Mouse (Mus musculus) midbrain, embryonic 14.5 days (tissue): ENCODE data around the gene Cyp4f14. TPM values are rescaled to one million over a fixed set of nuclear protein-coding genes. Genes with fewer than 3 reads are reported as not detected.

Experiments used
- ATAC-seq: fragments of 200-750 bp; cut with Nextera tagmentation; 2 replicates; pipeline ENCODE4 v1.8.0; 2017; ENCODE audit warnings: moderate number of reproducible peaks, moderate library complexity; ENCODE audit not compliant: low FRiP score, low TSS enrichment
- DNase-seq: peaks from one replicate; pipeline ENCODE4 v3.0.0-alpha.2; 2015
- H3K27ac ChIP-seq: fragments of 300-500 bp; sonication (generic); replicated peaks from 2 replicates; pipeline ENCODE4 v1.5.1; 2014; ENCODE audit warnings: mild to moderate bottlenecking, low read depth, low read length, moderate library complexity
- H3K27me3 ChIP-seq: fragments of 300-500 bp; sonication (generic); 2 replicates; pipeline ENCODE4 v1.6.1; 2014; ENCODE audit warnings: low read length, control low read depth, mixed read lengths; ENCODE audit not compliant: control insufficient read depth, insufficient read depth
- H3K36me3 ChIP-seq: fragments of 300-500 bp; sonication (generic); 2 replicates; pipeline ENCODE4 v1.6.1; 2014; ENCODE audit warnings: low read length, control low read depth; ENCODE audit not compliant: control insufficient read depth, insufficient read depth
- H3K4me1 ChIP-seq: fragments of 300-500 bp; sonication (generic); 2 replicates; pipeline ENCODE4 v1.6.1; 2014; ENCODE audit warnings: mild to moderate bottlenecking, antibody characterized with exemption, low read length, control low read depth; ENCODE audit not compliant: control insufficient read depth, insufficient read depth
- H3K4me2 ChIP-seq: fragments of 300-500 bp; sonication (generic); 2 replicates; pipeline ENCODE4 v1.6.1; 2014; ENCODE audit warnings: mild to moderate bottlenecking, low read length, moderate library complexity
- H3K4me3 ChIP-seq: fragments of 300-500 bp; sonication (generic); replicated peaks from 2 replicates; pipeline ENCODE4 v1.5.1; 2014; ENCODE audit warnings: low read depth, low read length
- H3K9ac ChIP-seq: fragments of 300-500 bp; sonication (generic); replicated peaks from 2 replicates; pipeline ENCODE4 v1.6.1; 2014; ENCODE audit warnings: mild to moderate bottlenecking, low read length, moderate library complexity
- H3K9me3 ChIP-seq: fragments of 300-500 bp; sonication (generic); 2 replicates; pipeline ENCODE4 v1.6.1; 2016; ENCODE audit warnings: low read length, control low read depth, mixed read lengths; ENCODE audit not compliant: control insufficient read depth
- WGBS: fragments of 180-500 bp; shearing (Covaris S2); extraction: QIAGEN DNeasy Blood & Tissue Kit; methylation state at CpG from one replicate; pipeline ENCODE4 v1.1.7; 2014; 5-methylcytosine and 5-hydroxymethylcytosine counted together
- polyA plus RNA-seq: library from polyadenylated mRNA; unstranded; fragments of >200 nt; fragmentation: Nextera tagmentation; extraction: Ambion mirVana; gene quantifications from 2 replicates; pipeline ENCODE4 v1.2.1, GENCODE M21; 2014

The Cyp4f14 gene
- polyA plus RNA-seq, 1 experiment from 2014 or later: not detected

DNA sequence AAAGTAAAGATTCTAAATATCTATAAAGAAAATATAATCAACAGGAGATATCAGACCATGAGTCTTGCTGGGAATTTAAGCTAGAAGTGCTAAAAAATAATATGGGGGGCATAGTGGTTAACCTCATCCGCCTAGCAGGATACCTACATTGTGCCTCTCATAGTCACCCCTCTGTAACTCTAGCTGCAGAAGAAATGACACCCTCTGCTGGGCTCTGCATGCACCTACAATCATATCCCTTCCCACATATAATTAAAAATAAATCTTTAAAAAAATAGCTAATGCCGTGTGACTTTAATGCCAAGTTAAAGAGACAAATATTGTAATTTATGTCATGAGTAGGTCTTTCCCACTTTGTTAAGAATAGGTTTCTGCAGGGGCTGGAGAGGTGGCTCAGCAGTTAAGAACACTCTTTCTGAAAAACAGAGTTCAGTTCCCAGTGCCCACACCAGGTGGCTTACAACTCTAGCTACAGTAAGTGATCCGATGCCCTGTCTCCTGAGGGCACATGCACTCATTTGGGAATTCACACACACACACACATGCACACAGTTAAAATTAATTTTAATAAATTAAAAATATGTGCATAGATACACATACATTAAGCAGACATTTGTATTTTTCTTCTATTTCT lies 27.4 kb upstream of the Cyp4f14 start:
- H3K4me3 ChIP-seq: no peak overlapping the region
- H3K9ac ChIP-seq: no peak overlapping the region
- H3K36me3 ChIP-seq: no peaks in the 10 kb centered on the region
- ATAC-seq: no peak
- no peaks in the 10 kb centered on the region for H3K9me3 ChIP-seq
- no peak overlapping the region for H3K4me2 ChIP-seq
- H3K27ac ChIP-seq: no peak overlapping the region
- DNase-seq: no peak
- WGBS: 70% methylated on average over 3 of the region's 3 CpGs
- no peaks in the 10 kb centered on the region for H3K27me3 ChIP-seq
- H3K4me1 ChIP-seq: no peaks in the 10 kb centered on the region

DNA sequence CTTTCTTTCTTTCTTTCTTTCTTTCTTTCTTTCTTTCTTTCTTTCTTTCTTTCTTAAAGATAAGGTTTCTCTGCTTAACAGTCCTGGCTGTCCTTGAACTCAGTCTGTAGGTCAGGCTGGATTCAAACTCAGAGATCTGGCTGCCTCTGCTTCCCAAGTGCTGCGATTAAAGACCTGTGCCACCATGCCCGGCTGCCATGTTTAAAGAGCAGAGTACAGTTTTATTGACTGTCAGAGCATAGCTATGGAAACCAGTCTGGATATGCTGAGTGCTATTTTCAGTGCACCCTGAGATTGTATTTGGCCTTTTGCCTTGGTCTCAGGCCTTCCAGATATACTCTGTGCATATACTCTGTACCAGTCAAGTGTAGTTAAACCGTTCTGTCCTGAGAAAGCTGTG lies 26.5 kb upstream of the Cyp4f14 start:
- H3K9me3 ChIP-seq: no peaks in the 10 kb centered on the region
- no peak overlapping the region for H3K4me3 ChIP-seq
- H3K4me1 ChIP-seq: no peaks in the 10 kb centered on the region
- no peaks in the 10 kb centered on the region for H3K27me3 ChIP-seq
- H3K36me3 ChIP-seq: no peaks in the 10 kb centered on the region
- H3K27ac ChIP-seq: no peak overlapping the region
- H3K4me2 ChIP-seq: no peak overlapping the region
- no peak overlapping the region for H3K9ac ChIP-seq
- DNase-seq (no peak), ATAC-seq (no peak)
- WGBS: 92% methylated on average over 3 of the region's 3 CpGs

DNA sequence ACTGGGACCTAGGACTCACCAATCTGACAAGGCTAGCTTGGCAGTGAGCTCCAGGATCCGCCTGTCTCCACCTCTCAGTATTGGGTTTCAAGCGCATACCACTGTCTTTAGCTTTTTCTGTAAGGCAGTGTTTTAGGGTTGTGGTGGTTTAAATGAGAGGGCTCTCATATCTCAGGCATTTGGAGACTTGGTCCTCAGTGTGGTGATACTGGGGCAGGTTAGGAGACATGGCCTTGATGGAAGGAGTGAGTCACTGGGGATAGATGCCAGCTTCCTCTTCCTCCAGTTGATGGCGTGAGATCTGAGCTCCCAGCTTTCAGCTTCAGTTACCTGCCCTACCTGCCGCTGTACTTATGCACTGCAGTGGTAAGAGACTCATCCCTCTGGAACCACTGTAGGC lies 22.7 kb upstream of the Cyp4f14 start:
- no peaks in the 10 kb centered on the region for H3K27me3 ChIP-seq
- no peak overlapping the region for H3K4me2 ChIP-seq
- no peak overlapping the region for H3K9ac ChIP-seq
- no peak overlapping the region for H3K27ac ChIP-seq
- WGBS: 85% methylated on average over 4 of the region's 4 CpGs
- DNase-seq (no peak), ATAC-seq (no peak)
- H3K36me3 ChIP-seq: no peaks in the 10 kb centered on the region
- no peak overlapping the region for H3K4me3 ChIP-seq
- no peaks in the 10 kb centered on the region for H3K4me1 ChIP-seq
- no peaks in the 10 kb centered on the region for H3K9me3 ChIP-seq

GRCm38 (mm10) chr17:32927803-32928202 lies 10.7 kb upstream of the Cyp4f14 start:
- Histone ChIP-seq H3K9me3 (no peaks in the 10 kb centered on the region), H3K4me2 (no peak overlapping the region), H3K4me1 (peaks cover 3% of the 10 kb centered on the region; the same call in 1 of the 2 replicates), H3K4me3 (no peak overlapping the region), H3K27ac (no peak overlapping the region), H3K9ac (no peak overlapping the region), H3K36me3 (no peaks in the 10 kb centered on the region), H3K27me3 (no peaks in the 10 kb centered on the region)
- ATAC-seq (no peak), DNase-seq (no peak)
- WGBS: 83% methylated on average over 5 of the region's 5 CpGs

DNA sequence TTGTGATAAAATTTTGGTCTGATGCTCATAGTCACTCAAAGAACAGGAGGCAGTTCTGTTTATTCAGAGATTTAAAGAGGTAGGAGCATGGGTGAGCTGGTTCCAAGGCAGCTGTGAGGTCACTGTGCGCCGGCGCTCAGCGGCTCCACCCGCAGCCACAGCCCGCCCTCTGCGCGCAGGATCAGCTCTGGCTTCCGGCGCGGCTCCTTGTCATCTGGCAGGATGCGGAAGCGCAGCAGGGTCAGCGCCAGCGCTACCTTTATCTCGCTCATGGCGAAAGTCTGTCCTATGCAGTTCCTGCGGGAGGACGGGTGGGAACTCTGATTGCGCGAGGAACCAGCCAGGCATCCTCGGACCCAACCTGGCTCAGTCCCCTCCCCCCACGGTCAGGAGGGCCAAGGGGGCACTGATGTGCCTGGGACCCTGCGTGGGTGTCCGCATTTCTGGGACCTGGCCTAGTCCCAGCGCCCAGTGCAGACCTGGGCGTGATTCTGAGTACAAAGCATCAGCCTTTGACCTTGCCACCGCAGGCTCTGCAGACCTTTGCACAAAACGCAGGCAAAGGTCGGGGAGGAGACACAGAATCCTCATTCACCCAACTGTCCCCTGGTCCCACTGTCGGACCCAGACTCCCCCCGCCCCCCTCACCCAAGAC lies 7.6 kb upstream of the Cyp4f14 start:
- Histone ChIP-seq H3K36me3 (no peaks in the 10 kb centered on the region), H3K27ac (peak overlapping the region; percentile 66), H3K9ac (peak overlapping the region; percentile 78), H3K4me3 (peak overlapping the region; percentile 48), H3K27me3 (no peaks in the 10 kb centered on the region), H3K4me2 (peak overlapping the region; percentile 76), H3K4me1 (peaks cover 3% of the 10 kb centered on the region; the same call in 1 of the 2 replicates), H3K9me3 (no peaks in the 10 kb centered on the region)
- peak; percentile 89 for DNase-seq
- ATAC-seq: peak; percentile 91
- WGBS: 12% methylated on average over 32 of the region's 32 CpGs

DNA sequence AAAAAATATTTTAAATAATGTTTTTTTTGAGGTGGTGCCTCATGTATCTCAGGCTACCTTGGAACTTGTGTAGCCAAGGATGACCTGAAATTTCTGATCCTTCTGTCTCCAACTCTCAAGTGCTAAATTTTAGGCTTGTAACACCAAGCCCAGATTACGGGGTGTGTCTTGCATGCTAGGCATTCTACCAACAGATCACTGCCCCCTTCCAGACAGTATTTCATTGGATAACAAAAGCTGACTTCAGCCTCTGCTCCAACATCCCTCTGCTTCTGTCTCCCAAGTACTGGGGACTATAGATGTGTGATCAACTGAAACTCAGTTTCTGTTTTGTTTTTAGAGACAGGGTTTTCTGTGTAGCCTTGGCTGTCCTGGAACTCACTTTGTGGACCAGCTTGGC lies 6.5 kb upstream of the Cyp4f14 start:
- no peaks in the 10 kb centered on the region for H3K36me3 ChIP-seq

GRCm38 (mm10) chr17:32919123-32919522 lies 2.0 kb upstream of the Cyp4f14 start:
- no peak overlapping the region for H3K27ac ChIP-seq
- DNase-seq: no peak
- H3K4me3 ChIP-seq: no peak overlapping the region
- H3K9me3 ChIP-seq: no peaks in the 10 kb centered on the region
- 88% methylated on average over 2 of the region's 2 CpGs for whole genome bisulfite sequencing
- no peak for ATAC-seq
- H3K9ac ChIP-seq: no peak overlapping the region
- no peak overlapping the region for H3K4me2 ChIP-seq
- H3K36me3 ChIP-seq: no peaks in the 10 kb centered on the region
- H3K4me1 ChIP-seq: no peaks in the 10 kb centered on the region
- no peaks in the 10 kb centered on the region for H3K27me3 ChIP-seq

More for the DNA sequence above, 6.5 kb upstream of the Cyp4f14 start:
- Histone ChIP-seq H3K9me3 (no peaks in the 10 kb centered on the region), H3K9ac (no peak overlapping the region), H3K27me3 (no peaks in the 10 kb centered on the region), H3K4me3 (no peak overlapping the region), H3K4me1 (peaks cover 3% of the 10 kb centered on the region; the same call in 1 of the 2 replicates), H3K4me2 (no peak overlapping the region), H3K27ac (no peak overlapping the region)
- no peak for ATAC-seq
- no peak for DNase-seq
- 93% methylated on average over 1 of the region's 1 CpGs for WGBS

GRCm38 (mm10) chr17:32916075-32916474 lies 1.1 kb downstream of the Cyp4f14 start:
- no peaks in the 10 kb centered on the region for H3K27me3 ChIP-seq
- no peak overlapping the region for H3K4me3 ChIP-seq
- H3K9ac ChIP-seq: no peak overlapping the region
- no peaks in the 10 kb centered on the region for H3K4me1 ChIP-seq
- no peaks in the 10 kb centered on the region for H3K9me3 ChIP-seq
- WGBS: 88% methylated on average over 1 of the region's 1 CpGs
- H3K27ac ChIP-seq: no peak overlapping the region
- ATAC-seq (no peak), DNase-seq (no peak)
- H3K4me2 ChIP-seq: no peak overlapping the region
- no peaks in the 10 kb centered on the region for H3K36me3 ChIP-seq

DNA sequence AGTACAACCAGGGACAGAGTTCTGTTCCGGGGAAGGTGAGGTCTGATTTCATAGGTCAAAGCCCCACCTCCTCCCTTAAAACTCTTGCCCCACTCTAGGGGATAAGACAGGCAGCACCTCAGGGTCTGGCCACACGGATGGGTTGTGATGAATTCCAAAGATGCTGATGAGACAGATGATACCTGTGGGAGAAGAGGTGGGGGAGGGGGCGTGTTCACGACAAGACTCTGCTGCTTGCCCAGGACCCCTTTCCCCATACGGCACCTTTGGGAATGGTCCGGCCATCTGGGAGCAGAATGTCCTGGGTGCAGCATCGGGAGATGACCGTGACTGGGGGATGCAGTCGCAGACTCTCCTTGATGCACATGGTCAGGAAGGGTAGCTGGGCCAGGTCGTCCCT lies 11.0 kb downstream of the Cyp4f14 start:
- H3K4me1 ChIP-seq: no peaks in the 10 kb centered on the region
- DNase-seq (no peak), ATAC-seq (no peak)
- H3K4me2 ChIP-seq: no peak overlapping the region
- H3K9me3 ChIP-seq: no peaks in the 10 kb centered on the region
- no peaks in the 10 kb centered on the region for H3K27me3 ChIP-seq
- H3K36me3 ChIP-seq: no peaks in the 10 kb centered on the region
- no peak overlapping the region for H3K9ac ChIP-seq
- H3K27ac ChIP-seq: no peak overlapping the region
- no peak overlapping the region for H3K4me3 ChIP-seq
- WGBS: 82% methylated on average over 10 of the region's 10 CpGs
